ENCODE assay signal across 35 mouse cellular contexts in genomic region chr6:115010815-115011214, GRCm38 (mm10).
"Had no signal": no experiment of that assay in that cellular context is flagged by ENCODE, and none has a peak within 500 bp of the region (broad histone marks: within the 10 kb centered on the region; RNA-seq: fewer than 3 reads in every experiment).

No protein-coding gene starts in this region.

- H3K27me3 ChIP-seq: heart, embryonic 12.5 days; heart, embryonic 13.5 days; heart, embryonic 15.5 days; hindbrain, embryonic 12.5 days; hindbrain, embryonic 13.5 days; hindbrain, embryonic 15.5 days; intestine, embryonic 15.5 days; kidney, embryonic 15.5 days had no signal

- H3K4me3 ChIP-seq: heart, embryonic 10.5 days; heart, embryonic 12.5 days; heart, embryonic 13.5 days; heart, embryonic 15.5 days; hindbrain, embryonic 10.5 days; hindbrain, embryonic 12.5 days; hindbrain, embryonic 13.5 days; hindbrain, embryonic 15.5 days; intestine, embryonic 15.5 days; kidney, embryonic 15.5 days; layer of hippocampus, adult 2 months had no signal

- H3K4me2 ChIP-seq: heart, embryonic 11.5 days; heart, embryonic 12.5 days; heart, embryonic 13.5 days; heart, embryonic 15.5 days; hindbrain, embryonic 12.5 days; hindbrain, embryonic 13.5 days; hindbrain, embryonic 14.5 days; hindbrain, embryonic 15.5 days; intestine, embryonic 15.5 days; kidney, embryonic 15.5 days had no signal

- H3K9ac ChIP-seq: heart, embryonic 12.5 days; heart, embryonic 13.5 days; heart, embryonic 15.5 days; hindbrain, embryonic 12.5 days; hindbrain, embryonic 13.5 days; hindbrain, embryonic 14.5 days; hindbrain, embryonic 15.5 days; intestine, embryonic 15.5 days; kidney, embryonic 15.5 days had no signal

- H3K27ac ChIP-seq: heart, embryonic 10.5 days; heart, embryonic 13.5 days; heart, embryonic 15.5 days; hindbrain, embryonic 10.5 days; hindbrain, embryonic 12.5 days; hindbrain, embryonic 13.5 days; hindbrain, embryonic 14.5 days; hindbrain, embryonic 15.5 days; hindbrain, postnatal 0 days; intestine, embryonic 15.5 days; kidney, embryonic 15.5 days; kidney, postnatal 0 days; layer of hippocampus, adult 2 months had no signal

- H3K4me1 ChIP-seq: hindbrain, embryonic 15.5 days had no signal

- DNase-seq: heart, postnatal 10 days; heart, postnatal 14 days; heart, postnatal 36 days; heart, postnatal 4 days; kidney, adult 11 months; kidney, adult 18-20 months; kidney, adult 2 months; kidney, adult 8-10 months; kidney, adult 9 months; kidney, postnatal 10 days; kidney, postnatal 14 days; kidney, postnatal 25 days; kidney, postnatal 36 days; kidney, postnatal 4 days; layer of hippocampus, adult 9-11 months; layer of hippocampus, postnatal 36 days had no signal

- ATAC-seq: hindbrain, embryonic 16.5 days; hindbrain, postnatal 0 days; inflammation-experienced regulatory T-cells, adult 6 months; intestine, embryonic 15.5 days; intestine, embryonic 16.5 days; intestine, postnatal 0 days had no signal

- H3K9me3 ChIP-seq: heart, embryonic 10.5 days; heart, embryonic 12.5 days; heart, embryonic 13.5 days; heart, embryonic 15.5 days; hindbrain, embryonic 10.5 days; hindbrain, embryonic 12.5 days; hindbrain, embryonic 13.5 days; hindbrain, embryonic 15.5 days; intestine, embryonic 15.5 days; kidney, embryonic 15.5 days had no signal
